ENCODE assay signal across 23 mouse cellular contexts in the genomic region with DNA sequence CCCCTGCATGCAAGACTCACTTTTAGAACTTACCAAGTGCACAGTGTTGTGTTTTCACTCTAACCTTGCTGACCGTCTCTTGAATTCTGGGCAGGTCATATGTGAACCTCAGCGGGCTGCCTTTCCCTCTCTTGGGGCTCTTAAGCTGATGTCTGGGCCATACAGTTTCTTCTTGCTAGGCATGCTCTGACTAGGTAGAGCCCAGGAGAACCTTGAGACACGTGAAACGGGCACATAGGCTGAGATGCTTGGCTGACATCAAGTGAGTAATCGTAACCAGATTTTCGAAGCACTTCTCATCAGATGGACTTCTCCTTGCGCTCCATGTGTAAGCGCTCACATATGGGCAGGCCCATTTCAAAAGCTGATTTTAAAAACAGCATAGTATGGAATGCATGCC.
DNase-seq lines count a peak whose midpoint lies in the region; ATAC-seq and TF ChIP-seq lines count a peak whose summit lies in the region.
"Had no signal": no experiment of that assay in that cellular context is flagged by ENCODE, and none has a peak within 500 bp of the region (broad histone marks: within the 10 kb centered on the region; RNA-seq: fewer than 3 reads in every experiment).

No protein-coding gene starts in this region.

- no peaks in the 10 kb centered on the region for H3K9me3 ChIP-seq in forebrain, postnatal 0 days (ENCODE audit: low read length)
- H3K9me3 ChIP-seq in forebrain, embryonic 13.5 days (replicated peaks) = no peaks in the 10 kb centered on the region
- no peaks in the 10 kb centered on the region for H3K9me3 ChIP-seq in embryonic facial prominence, embryonic 15.5 days (replicated peaks)
- H3K9me3 ChIP-seq: heart, embryonic 15.5 days; hindbrain, embryonic 13.5 days; intestine, embryonic 15.5 days had no signal

- no peak overlapping the region for H3K27ac ChIP-seq in forebrain, postnatal 0 days (ENCODE audit: low read depth, low read length)
- H3K27ac ChIP-seq in forebrain, embryonic 13.5 days = no peak overlapping the region
- 0 out of 2 replicates have a peak overlapping the region, but pooled peaks have one; percentile 28 for H3K27ac ChIP-seq in embryonic facial prominence, embryonic 15.5 days (replicated peaks)
- peak overlapping the region; percentile 57 for H3K27ac ChIP-seq in macrophage
- no peak overlapping the region for H3K27ac ChIP-seq in left cerebral cortex, adult 2 months
- H3K27ac ChIP-seq: heart, embryonic 15.5 days; hindbrain, embryonic 13.5 days; hindbrain, postnatal 0 days; intestine, embryonic 15.5 days had no signal

- no peak; the same call in 1 of the 2 replicates for ATAC-seq in forebrain, postnatal 0 days
- ATAC-seq in forebrain, embryonic 13.5 days = no peak
- 0 out of 2 replicates have a peak, but pooled peaks have one; percentile 29 for ATAC-seq in embryonic facial prominence, embryonic 15.5 days (ENCODE audit: insufficient number of reproducible peaks, low FRiP score, low TSS enrichment, low read depth)
- ATAC-seq: forebrain, embryonic 16.5 days; hindbrain, postnatal 0 days; intestine, embryonic 15.5 days had no signal

- no peaks in the 10 kb centered on the region for H3K4me1 ChIP-seq in forebrain, postnatal 0 days (ENCODE audit: insufficient read depth)
- H3K4me1 ChIP-seq in forebrain, embryonic 13.5 days = no peaks in the 10 kb centered on the region
- peaks cover 6% of the 10 kb centered on the region for H3K4me1 ChIP-seq in embryonic facial prominence, embryonic 15.5 days
- H3K4me1 ChIP-seq: hindbrain, embryonic 13.5 days; intestine, embryonic 15.5 days had no signal

- no peak overlapping the region for H3K4me2 ChIP-seq in forebrain, postnatal 0 days (ENCODE audit: low read depth)
- no peak overlapping the region for H3K4me2 ChIP-seq in forebrain, embryonic 13.5 days
- no peak overlapping the region for H3K4me2 ChIP-seq in embryonic facial prominence, embryonic 15.5 days (replicated peaks)
- H3K4me2 ChIP-seq: heart, embryonic 11.5 days; heart, embryonic 15.5 days; hindbrain, embryonic 13.5 days; intestine, embryonic 15.5 days had no signal

- no peaks in the 10 kb centered on the region for H3K27me3 ChIP-seq in forebrain, postnatal 0 days (ENCODE audit: insufficient read depth, low read length)
- H3K27me3 ChIP-seq in forebrain, embryonic 13.5 days = no peaks in the 10 kb centered on the region
- no peaks in the 10 kb centered on the region for H3K27me3 ChIP-seq in embryonic facial prominence, embryonic 15.5 days
- H3K27me3 ChIP-seq: heart, embryonic 15.5 days; hindbrain, embryonic 13.5 days; intestine, embryonic 15.5 days had no signal

- no peak overlapping the region for H3K4me3 ChIP-seq in forebrain, postnatal 0 days (ENCODE audit: low read depth, low read length)
- H3K4me3 ChIP-seq in forebrain, embryonic 13.5 days = no peak overlapping the region
- H3K4me3 ChIP-seq in embryonic facial prominence, embryonic 15.5 days (replicated peaks) = no peak overlapping the region
- no peak overlapping the region for H3K4me3 ChIP-seq in macrophage (ENCODE audit: inconsistent target)
- H3K4me3 ChIP-seq in left cerebral cortex, adult 2 months = no peak overlapping the region
- H3K4me3 ChIP-seq: heart, embryonic 15.5 days; hindbrain, embryonic 13.5 days; intestine, embryonic 15.5 days had no signal

- no peaks in the 10 kb centered on the region for H3K36me3 ChIP-seq in forebrain, postnatal 0 days (ENCODE audit: insufficient read depth)
- H3K36me3 ChIP-seq in forebrain, embryonic 13.5 days (ENCODE audit: poor library complexity, severe bottlenecking) = no peaks in the 10 kb centered on the region
- no peaks in the 10 kb centered on the region for H3K36me3 ChIP-seq in embryonic facial prominence, embryonic 15.5 days
- H3K36me3 ChIP-seq in macrophage (ENCODE audit: inconsistent target) = no peaks in the 10 kb centered on the region
- H3K36me3 ChIP-seq: heart, embryonic 15.5 days; hindbrain, embryonic 13.5 days; intestine, embryonic 15.5 days had no signal

- WGBS in forebrain, postnatal 0 days = 79% methylated on average over 8 of the region's 8 CpGs
- WGBS in forebrain, embryonic 13.5 days = 92% methylated on average over 8 of the region's 8 CpGs
- WGBS in embryonic facial prominence, embryonic 15.5 days = 44% methylated on average over 8 of the region's 8 CpGs
- 94% methylated on average over 8 of the region's 8 CpGs for WGBS in macrophage (ENCODE audit: missing documents)

- peak; percentile 11 for DNase-seq in forebrain, postnatal 0 days
- peak; percentile 54 for DNase-seq in NIH3T3 (ENCODE audit: low read depth)
- DNase-seq in gastrocnemius, postnatal 4 days (ENCODE audit: low spot score in 2 of 2) = no peak
- DNase-seq in layer of hippocampus, adult 18-20 months (ENCODE audit: low spot score in 2 of 2) = no peak
- no peak for DNase-seq in left cerebral cortex, adult 2 months (ENCODE audit: extremely low spot score in 1 of 2, low spot score in 2 of 2)
- DNase-seq: adrenal gland, adult 8-10 months; adrenal gland, postnatal 36 days; cerebellum, adult 11 months; cerebellum, adult 8-10 months; cerebellum, postnatal 14 days; embryo, embryonic 11 days; gastrocnemius, postnatal 36 days; heart, adult 18-20 months; heart, postnatal 14 days had no signal

- no peak overlapping the region for H3K9ac ChIP-seq in forebrain, postnatal 0 days
- no peak overlapping the region for H3K9ac ChIP-seq in forebrain, embryonic 13.5 days
- H3K9ac ChIP-seq in embryonic facial prominence, embryonic 15.5 days = no peak overlapping the region
- H3K9ac ChIP-seq: heart, embryonic 15.5 days; hindbrain, embryonic 13.5 days; intestine, embryonic 15.5 days had no signal

- H3K79me2 ChIP-seq in macrophage (ENCODE audit: inconsistent target) = no peaks in the 10 kb centered on the region

- intact Hi-C loops in left cerebral cortex, adult 2 months (cut with DNase I) = no loop called here

- TF ChIP-seq CTCF in forebrain, postnatal 0 days (IDR thresholded peaks at IDR 0.05; ENCODE audit: low read depth) = no peak
- TF ChIP-seq CTCF in left cerebral cortex, adult 2 months (IDR thresholded peaks at IDR 0.05) = no peak

Comparison
In these comparisons a context has a peak if more than half of its experiments do, and no peak if none do; other contexts are left out.
1. DNase-seq: peak in forebrain, postnatal 0 days (single experiment) and NIH3T3 (single experiment); none in gastrocnemius, postnatal 4 days (0 of 2), layer of hippocampus, adult 18-20 months (0 of 2) and left cerebral cortex, adult 2 months (0 of 2).
2. H3K27ac ChIP-seq: peak in embryonic facial prominence, embryonic 15.5 days (single experiment) and macrophage (single experiment); none in forebrain, postnatal 0 days (single experiment), forebrain, embryonic 13.5 days (single experiment) and left cerebral cortex, adult 2 months (single experiment).